Mouse (Mus musculus): ENCODE data around the gene Rfx7. TPM values are rescaled to one million over a fixed set of nuclear protein-coding genes. Genes with fewer than 3 reads are reported as not detected.

Gene Rfx7
- polyA plus RNA-seq, 1 experiment = 30.7 TPM

- TF ChIP-seq GATA1 (IDR thresholded peaks at IDR 0.05; ENCODE audit: low read length) = no peak
Measured at GRCm38 (mm10) chr9:72664409-72665351, 132.6 kb downstream of the Rfx7 start.

- TF ChIP-seq GATA1 (IDR thresholded peaks at IDR 0.05; ENCODE audit: low read length) = no peak
Measured at GRCm38 (mm10) chr9:72665517-72665916, 133.5 kb downstream of the Rfx7 start.

GRCm38 (mm10) chr9:72667126-72667525 lies 135.1 kb downstream of the Rfx7 start:
- TF ChIP-seq GATA1 (IDR thresholded peaks at IDR 0.05; ENCODE audit: low read length) = no peak

- no peak for TF ChIP-seq GATA1 (IDR thresholded peaks at IDR 0.05; ENCODE audit: low read length)
Measured at GRCm38 (mm10) chr9:72669383-72669782, 137.3 kb downstream of the Rfx7 start.

GRCm38 (mm10) chr9:72672361-72672760 lies 140.3 kb downstream of the Rfx7 start:
- TF ChIP-seq GATA1 (IDR thresholded peaks at IDR 0.05; ENCODE audit: low read length) = no peak

Other genes starting within 250 kb of the Rfx7 start
- gene Mns1, start 94.2 kb upstream of the Rfx7 start, polyA plus RNA-seq (2012) = 20.7 and 32.2 TPM in 2 replicates
- gene Tex9, start 40.0 kb upstream of the Rfx7 start, polyA plus RNA-seq (2012) = 14.3 and 19.2 TPM in 2 replicates
- gene Nedd4, start 130.1 kb downstream of the Rfx7 start, polyA plus RNA-seq (2012) = 159 and 283 TPM in 2 replicates